Mouse (Mus musculus): Measurements from ENCODE around the gene Hist1h4j.

Gene Hist1h4j

GRCm38 (mm10) chr13:21734906-21735767, at the start of gene Hist1h4j:
TSS of gene Hist1h4j (plus strand) at chr13:21735064.
- DNase-seq (ENCODE audit: low spot score) = peak; percentile 91

GRCm38 (mm10) chr13:21697811-21698210, 37.1 kb upstream of the Hist1h4j start, which contains the start of gene Olfr1359:
TSS of gene Olfr1359 (plus strand) at chr13:21698111.
- no peak for DNase-seq (ENCODE audit: low spot score)

GRCm38 (mm10) chr13:21706669-21707068, 28.2 kb upstream of the Hist1h4j start:
- no peak for DNase-seq (ENCODE audit: low spot score)

GRCm38 (mm10) chr13:21710031-21710711, 24.7 kb upstream of the Hist1h4j start:
- peak; percentile 91 for DNase-seq (ENCODE audit: low spot score)

- DNase-seq (ENCODE audit: low spot score) = peak; percentile 78
Measured at GRCm38 (mm10) chr13:21710821-21711525, 23.9 kb upstream of the Hist1h4j start.

GRCm38 (mm10) chr13:21711698-21712097, 23.2 kb upstream of the Hist1h4j start:
- DNase-seq (ENCODE audit: low spot score) = no peak

GRCm38 (mm10) chr13:21714725-21715124, 20.1 kb upstream of the Hist1h4j start:
- peak; percentile 82 for DNase-seq (ENCODE audit: low spot score)

GRCm38 (mm10) chr13:21715131-21715863, 19.6 kb upstream of the Hist1h4j start:
- DNase-seq (ENCODE audit: low spot score) = peak; percentile 62

GRCm38 (mm10) chr13:21715864-21716539, 18.9 kb upstream of the Hist1h4j start, which contains the start of the genes Hist1h2bl and Hist1h2ai:
TSS of gene Hist1h2bl (minus strand) at chr13:21716143.
TSS of gene Hist1h2ai (plus strand) at chr13:21716422.
- DNase-seq (ENCODE audit: low spot score) = peak; percentile 96

- peak; percentile 77 for DNase-seq (ENCODE audit: low spot score)
Measured at GRCm38 (mm10) chr13:21716540-21717391, 18.1 kb upstream of the Hist1h4j start.

GRCm38 (mm10) chr13:21717397-21718357, 17.2 kb upstream of the Hist1h4j start, which contains the start of gene Hist1h3h:
TSS of gene Hist1h3h (plus strand) at chr13:21717659.
- peak; percentile 90 for DNase-seq (ENCODE audit: low spot score)

- DNase-seq (ENCODE audit: low spot score) = peak; percentile 67
Measured at GRCm38 (mm10) chr13:21718381-21719080, 16.3 kb upstream of the Hist1h4j start.

- DNase-seq (ENCODE audit: low spot score) = peak; percentile 38
Measured at GRCm38 (mm10) chr13:21721107-21721756, 13.6 kb upstream of the Hist1h4j start.

GRCm38 (mm10) chr13:21721757-21722372, 13.0 kb upstream of the Hist1h4j start, which contains the start of gene Hist1h2bm:
TSS of gene Hist1h2bm (plus strand) at chr13:21722044.
- peak; percentile 96 for DNase-seq (ENCODE audit: low spot score)

GRCm38 (mm10) chr13:21722373-21722925, 12.4 kb upstream of the Hist1h4j start:
- peak; percentile 75 for DNase-seq (ENCODE audit: low spot score)

GRCm38 (mm10) chr13:21722993-21723836, 11.6 kb upstream of the Hist1h4j start:
- DNase-seq (ENCODE audit: low spot score) = peak; percentile 57
